Mouse (Mus musculus) ES-Bruce4 (cell line): ENCODE measurements around the gene AC153137.1.

Experiments
- CTCF ChIP-seq: IDR thresholded peaks from one replicate; pipeline ENCODE4 v1.8.1; 2011; ENCODE audit warnings: low read depth, low read length
- EP300 ChIP-seq: IDR thresholded peaks from 2 replicates; pipeline ENCODE4 v1.6.1; 2011; ENCODE audit warnings: low read depth, low read length; ENCODE audit not compliant: insufficient read depth
- POLR2A ChIP-seq: IDR thresholded peaks from one replicate; pipeline ENCODE4 v1.8.1; 2011; ENCODE audit warnings: low read length; ENCODE audit not compliant: insufficient read depth

- TF ChIP-seq POLR2A (no peak), CTCF (no peak), EP300 (no peak)
Measured at GRCm38 (mm10) chr1:30936488-30936887, 41.3 kb downstream of the AC153137.1 start.
